Mouse (Mus musculus): ENCODE data around the gene Txndc2.

Txndc2 gene

DNA sequence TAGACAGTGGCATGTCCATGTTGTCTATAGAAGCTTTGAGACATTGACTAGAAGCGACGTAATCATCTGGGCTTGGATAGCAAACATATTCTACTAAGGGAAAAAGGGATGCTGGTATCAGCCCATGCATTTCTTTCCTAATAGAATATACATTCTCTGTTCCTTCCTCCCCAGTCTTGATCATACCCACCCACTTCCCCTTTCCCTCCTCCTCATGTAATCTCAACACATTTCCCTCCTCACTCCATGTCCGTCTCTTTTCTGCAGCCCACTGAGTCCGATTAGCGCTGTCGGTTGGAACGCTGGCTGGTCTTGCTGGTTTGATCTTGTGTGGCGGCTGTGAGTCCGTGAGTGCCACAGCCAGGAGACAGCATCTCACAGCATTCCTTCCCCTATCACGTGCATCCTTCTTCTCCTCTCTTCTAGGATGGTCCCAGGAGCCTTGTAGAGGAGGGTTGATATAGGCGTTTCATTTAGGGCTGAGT is at the start of gene Txndc2:
Txndc2 (minus strand) TSS at position 435 of the 485 bp plus-strand sequence.
- DNase-seq (ENCODE audit: low spot score in 2 of 2), result no peak

- no peak for DNase-seq (ENCODE audit: low spot score in 2 of 2)
Measured at GRCm38 (mm10) chr17:65683731-65684130, 41.8 kb upstream of the Txndc2 start.

GRCm38 (mm10) chr17:65683316-65683715 is 41.3 kb upstream of the Txndc2 start:
- DNase-seq (ENCODE audit: low spot score in 2 of 2), result no peak

GRCm38 (mm10) chr17:65682071-65682680 is 40.2 kb upstream of the Txndc2 start:
- DNase-seq (ENCODE audit: low spot score in 2 of 2), result no peak

GRCm38 (mm10) chr17:65681516-65681915 is 39.5 kb upstream of the Txndc2 start:
- no peak for DNase-seq (ENCODE audit: low spot score in 2 of 2)

GRCm38 (mm10) chr17:65680801-65681412 is 38.9 kb upstream of the Txndc2 start:
- no peak for DNase-seq (ENCODE audit: low spot score in 2 of 2)

DNA sequence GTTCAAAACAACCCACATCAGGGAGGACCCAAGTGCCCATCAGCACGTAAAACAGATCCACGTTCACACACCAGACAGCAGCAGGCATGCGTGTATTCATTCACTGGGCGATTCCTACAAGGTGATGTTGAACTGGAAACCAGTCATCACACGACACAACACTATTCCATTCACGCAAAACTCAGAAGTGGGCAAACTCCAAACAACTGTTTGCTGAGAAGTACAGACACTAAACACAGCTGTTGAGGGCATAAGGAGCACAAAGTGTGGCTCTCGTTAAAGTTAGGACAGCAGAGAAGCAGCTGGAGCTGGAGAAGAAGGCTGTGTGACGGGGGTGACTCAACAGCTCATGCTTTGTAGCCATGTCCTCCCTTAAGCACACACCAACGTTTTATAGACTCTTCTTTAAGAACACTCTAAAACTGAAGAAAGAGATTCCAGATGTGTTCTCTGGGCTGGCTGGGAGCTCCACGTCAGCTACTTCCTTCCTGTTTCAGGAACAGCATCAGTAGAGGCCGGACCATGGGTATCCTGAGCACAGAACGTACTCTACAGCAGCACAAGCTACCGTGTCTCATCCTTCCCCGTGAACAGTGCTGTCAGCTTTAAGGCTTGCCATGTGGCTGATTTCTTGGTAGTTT is 38.0 kb upstream of the Txndc2 start:
- DNase-seq (ENCODE audit: low spot score in 2 of 2), result no peak

DNA sequence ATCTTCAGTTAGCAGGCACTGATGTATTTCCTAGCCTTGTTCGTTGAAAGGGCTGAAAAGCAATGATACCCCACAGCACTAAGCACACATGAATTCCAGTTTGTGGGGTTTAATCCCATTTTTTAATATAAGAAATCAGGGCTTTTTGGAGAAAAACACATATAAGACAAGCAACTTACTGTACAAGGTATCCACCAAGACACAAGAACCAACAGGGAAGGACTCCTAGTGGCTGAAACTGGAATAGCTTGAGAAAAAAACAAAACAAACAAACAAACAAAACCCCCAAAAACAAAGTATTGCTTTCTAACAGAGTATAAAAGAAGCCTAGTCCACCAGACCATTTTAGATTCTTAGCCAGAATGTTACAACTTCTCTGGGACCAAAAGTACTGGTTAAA is 35.8 kb upstream of the Txndc2 start:
- no peak for DNase-seq (ENCODE audit: low spot score in 2 of 2)

GRCm38 (mm10) chr17:65676536-65676935 is 34.6 kb upstream of the Txndc2 start:
- no peak for DNase-seq (ENCODE audit: low spot score in 2 of 2)

DNA sequence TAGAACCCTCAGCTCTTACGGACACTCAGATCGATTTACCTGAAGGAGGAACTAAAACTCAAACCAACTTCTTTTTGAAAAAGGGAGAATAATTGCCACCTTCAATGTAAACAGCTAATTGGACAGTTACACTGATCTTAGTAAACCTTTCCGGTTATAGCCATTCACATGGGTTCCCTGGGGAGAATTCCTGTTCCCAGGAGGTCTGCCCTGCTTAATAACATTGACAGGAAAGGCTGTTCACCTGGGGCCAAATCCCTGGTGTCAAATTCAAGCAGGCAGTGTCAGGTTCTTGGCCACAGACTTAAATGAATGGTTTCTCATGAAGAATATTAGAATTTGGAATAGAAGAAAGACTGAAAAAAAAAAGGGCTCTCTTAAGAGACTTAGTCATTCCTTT is 34.0 kb upstream of the Txndc2 start:
- no peak for DNase-seq (ENCODE audit: low spot score in 2 of 2)

DNA sequence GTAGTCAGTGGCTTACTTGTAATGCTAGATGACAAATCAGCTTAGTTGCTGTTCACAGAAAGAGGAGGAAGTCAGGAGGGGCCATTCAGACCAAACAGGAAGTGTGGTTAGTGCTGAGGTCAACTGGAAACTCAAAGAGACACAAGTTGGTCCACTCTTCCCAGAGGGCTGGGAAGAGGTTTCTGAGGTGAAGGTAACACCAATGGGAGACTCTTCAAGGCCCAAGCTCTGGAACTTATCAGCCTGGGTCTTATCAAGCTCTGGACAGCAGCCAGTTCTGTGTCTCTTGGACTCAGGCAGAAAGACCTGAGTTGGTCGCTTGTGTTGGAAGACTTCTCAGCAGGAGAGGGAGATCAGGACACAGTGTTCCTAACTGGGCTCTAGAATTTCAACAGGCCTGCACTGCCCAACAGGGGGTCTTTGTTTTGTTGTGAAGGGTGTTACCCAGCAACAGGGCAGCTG is 32.8 kb upstream of the Txndc2 start:
- DNase-seq (ENCODE audit: low spot score in 2 of 2), result no peak

GRCm38 (mm10) chr17:65672926-65673325 is 31.0 kb upstream of the Txndc2 start:
- DNase-seq (ENCODE audit: low spot score in 2 of 2), result no peak

DNA sequence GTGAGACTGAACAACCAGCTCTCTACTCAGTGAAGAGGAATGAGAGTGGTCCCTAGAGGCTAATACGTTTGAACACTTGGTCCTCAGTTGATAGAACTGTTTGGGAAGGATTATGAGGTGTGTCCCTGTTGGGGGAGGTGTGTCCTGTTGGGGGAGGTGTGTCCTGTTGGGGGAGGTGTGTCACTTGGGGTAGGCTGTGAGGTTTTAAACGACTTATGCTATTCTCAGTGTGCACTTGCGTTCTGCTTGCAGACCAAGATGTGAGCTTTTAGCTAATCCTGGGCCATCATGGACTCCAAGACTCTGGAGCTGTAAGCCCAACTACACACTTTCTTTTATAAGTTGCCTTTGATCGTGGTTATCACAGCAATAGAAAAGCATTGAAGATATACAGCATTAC is 27.1 kb upstream of the Txndc2 start:
- DNase-seq (ENCODE audit: low spot score in 2 of 2), result no peak

DNA sequence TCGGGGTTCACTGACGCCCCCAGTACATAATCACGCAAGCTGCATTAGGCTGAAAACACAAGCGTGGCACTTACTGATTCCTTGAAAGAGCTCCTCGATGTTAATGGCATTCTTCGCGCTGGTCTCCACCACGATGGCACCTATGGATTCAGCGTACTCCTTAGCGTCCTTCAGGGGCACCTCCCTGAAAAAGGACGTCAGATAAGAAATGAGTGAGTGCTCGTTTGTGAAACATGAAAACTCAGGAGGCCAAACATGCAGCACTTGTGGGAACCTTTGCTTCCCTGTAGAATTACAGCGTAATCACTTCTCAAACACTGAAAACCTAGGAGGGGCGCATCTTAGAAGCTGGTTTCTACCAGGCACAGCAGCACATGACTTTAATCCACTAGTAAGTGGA is 25.8 kb upstream of the Txndc2 start:
- DNase-seq (ENCODE audit: low spot score in 2 of 2), result no peak

- no peak for DNase-seq (ENCODE audit: low spot score in 2 of 2)
Measured at GRCm38 (mm10) chr17:65666388-65667161, 24.6 kb upstream of the Txndc2 start.

DNA sequence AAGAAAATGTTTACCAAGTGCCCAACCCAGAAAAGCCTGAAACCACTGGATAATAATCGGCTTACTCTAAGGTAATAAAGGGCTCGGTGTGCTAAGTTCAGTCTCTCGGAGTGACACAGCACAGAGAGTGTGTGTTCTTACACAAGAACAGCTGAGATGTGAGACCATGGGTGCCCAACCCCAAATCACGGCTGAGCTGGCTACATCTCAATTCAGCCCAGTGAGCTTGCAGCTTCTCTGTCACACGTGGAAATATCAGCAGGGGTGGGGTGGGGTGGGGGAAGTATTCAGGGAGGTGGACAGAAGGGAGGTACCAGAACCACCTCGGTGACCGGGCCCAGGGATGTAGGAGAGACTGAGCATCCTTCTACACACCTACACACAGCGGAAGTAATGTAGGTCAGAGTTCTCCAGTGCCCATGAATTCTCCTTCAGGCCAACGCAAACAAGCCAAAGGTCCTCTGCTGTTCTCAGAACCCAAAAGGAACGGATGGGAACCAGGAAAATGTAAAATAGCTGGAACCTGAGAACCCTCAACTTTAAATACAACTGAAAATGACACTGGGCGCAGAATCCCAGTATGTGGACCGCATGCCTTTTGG is 23.9 kb upstream of the Txndc2 start:
- no peak for DNase-seq (ENCODE audit: low spot score in 2 of 2)

DNA sequence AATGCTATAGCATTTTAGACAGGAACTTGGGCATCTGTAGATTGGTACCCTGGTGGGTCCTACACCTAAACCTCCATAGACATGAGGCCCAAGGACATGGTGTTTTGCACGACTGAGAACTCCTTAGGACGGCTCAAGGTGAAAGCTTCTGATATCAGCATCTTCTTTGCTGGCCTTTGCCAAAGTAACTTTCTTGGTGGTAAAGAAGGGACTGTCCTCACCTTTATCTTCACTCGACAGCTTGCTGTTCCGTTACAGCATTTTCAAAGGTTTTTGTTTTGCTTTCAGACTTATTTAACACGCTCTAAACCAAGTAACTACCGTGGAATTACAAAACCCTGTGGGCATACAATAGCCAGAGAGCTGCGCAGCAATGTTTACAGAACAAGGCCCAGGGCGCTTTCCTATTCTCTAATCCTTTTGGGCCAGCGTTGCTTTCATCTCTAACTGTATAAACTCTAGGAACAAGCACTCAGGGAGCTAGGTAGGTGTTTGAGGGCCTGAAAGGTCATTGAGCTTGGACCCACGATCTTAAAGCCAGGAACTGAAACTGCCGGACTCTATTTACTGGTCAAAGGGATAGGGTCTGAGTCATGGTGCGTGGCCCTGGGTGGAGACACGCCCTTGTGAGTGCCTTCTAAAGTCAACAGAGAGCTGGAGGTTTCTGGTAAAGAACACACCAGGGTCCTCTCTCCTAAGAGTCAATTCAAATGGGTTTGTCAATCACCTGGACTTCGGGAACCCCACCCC is 21.5 kb upstream of the Txndc2 start:
- no peak for DNase-seq (ENCODE audit: low spot score in 2 of 2)

GRCm38 (mm10) chr17:65662662-65663061 is 20.7 kb upstream of the Txndc2 start:
- no peak for DNase-seq (ENCODE audit: low spot score in 2 of 2)

DNA sequence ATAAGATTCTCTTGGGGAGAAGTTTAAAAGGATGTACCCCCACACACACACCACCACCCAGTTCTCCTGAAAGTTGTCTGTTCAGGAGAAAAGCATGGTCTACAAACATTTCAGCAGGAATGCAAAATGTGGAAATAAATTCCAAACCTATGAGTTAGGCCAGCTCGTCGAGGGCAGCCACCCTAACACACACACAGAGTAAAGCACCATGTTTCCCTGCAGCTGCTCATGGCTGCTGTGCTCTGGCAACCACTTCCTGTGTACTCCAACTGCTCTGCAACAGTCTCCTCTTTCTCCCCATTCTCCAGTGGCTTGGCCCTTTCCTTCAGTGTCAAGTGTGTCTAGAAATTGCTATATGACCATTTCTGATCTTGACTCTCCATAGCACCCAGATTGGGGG is 16.4 kb upstream of the Txndc2 start:
- DNase-seq (ENCODE audit: low spot score in 2 of 2), result no peak

DNA sequence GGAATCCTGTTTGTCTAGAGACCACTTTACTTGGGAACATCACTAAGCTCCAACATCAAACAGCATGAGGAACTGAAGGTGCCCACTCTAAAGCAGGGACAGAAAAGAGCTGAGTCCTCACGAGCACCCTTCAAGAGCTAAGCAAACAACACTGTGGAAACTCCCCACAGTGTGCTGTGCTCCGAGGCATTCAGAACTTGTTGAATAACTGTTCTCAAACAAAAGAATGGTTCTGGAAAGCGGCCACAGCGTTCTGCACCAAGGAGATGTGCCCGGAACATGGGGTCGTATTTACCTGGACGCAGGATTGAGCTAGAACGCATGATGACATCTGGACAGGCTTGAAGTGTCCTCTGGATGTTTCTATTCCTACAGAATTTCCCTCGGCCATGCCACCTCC is 16.0 kb upstream of the Txndc2 start:
- no peak for DNase-seq (ENCODE audit: low spot score in 2 of 2)

DNA sequence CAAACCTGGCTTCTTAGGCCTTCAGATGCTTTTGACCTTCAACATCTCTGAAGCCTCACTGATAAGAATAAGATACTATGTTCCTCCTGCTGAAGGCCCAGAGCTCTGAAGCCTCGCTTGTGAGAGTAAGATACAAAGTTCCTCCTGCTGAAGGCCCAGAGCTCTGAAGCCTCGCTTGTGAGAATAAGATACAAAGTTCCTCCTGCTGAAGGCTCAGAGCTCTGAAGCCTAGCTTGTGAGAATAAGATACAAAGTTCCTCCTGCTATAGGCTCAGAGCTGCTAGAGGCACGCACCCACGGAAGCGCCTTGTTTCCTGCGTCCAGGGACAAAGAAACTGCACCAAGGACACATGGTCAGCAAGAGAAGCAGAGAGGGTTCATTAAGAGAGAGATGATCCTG is 14.8 kb upstream of the Txndc2 start:
- DNase-seq (ENCODE audit: low spot score in 2 of 2), result no peak

All from frontal cortex, postnatal 25 days (tissue).